Mouse (Mus musculus) right cerebral cortex, postnatal 25 days (tissue): ENCODE data around the gene Tmem11.
"Not testable (repeated sequence)": the region's sequence is repeated elsewhere in the genome, so short reads cannot be mapped to it uniquely, and the experiment has no call there.

Experiments used
- DNase-seq: peaks from one replicate; pipeline ENCODE4 v3.0.0; 2022

The Tmem11 gene

GRCm38 (mm10) chr11:60878675-60879294, at the start of gene Tmem11:
Gene Tmem11, minus strand, starts transcription at chr11:60879272.
- DNase-seq = peak; percentile 97

- DNase-seq = peak; percentile 84
Measured at GRCm38 (mm10) chr11:60927264-60927663, 48.2 kb upstream of the Tmem11 start.

GRCm38 (mm10) chr11:60924981-60925380, 45.9 kb upstream of the Tmem11 start:
- DNase-seq = no peak

GRCm38 (mm10) chr11:60924498-60924897, 45.4 kb upstream of the Tmem11 start:
- DNase-seq = no peak

GRCm38 (mm10) chr11:60922964-60923363, 43.9 kb upstream of the Tmem11 start:
- no peak for DNase-seq

GRCm38 (mm10) chr11:60922195-60922594, 43.1 kb upstream of the Tmem11 start:
- DNase-seq = no peak

GRCm38 (mm10) chr11:60920021-60920420, 40.9 kb upstream of the Tmem11 start:
- DNase-seq = no peak

- DNase-seq = no peak
Measured at GRCm38 (mm10) chr11:60915201-60915600, 36.1 kb upstream of the Tmem11 start.

GRCm38 (mm10) chr11:60914491-60914890, 35.4 kb upstream of the Tmem11 start, which contains the start of gene Natd1:
Gene Natd1, minus strand, starts transcription at chr11:60914750.
- no peak for DNase-seq

GRCm38 (mm10) chr11:60913301-60914196, 34.5 kb upstream of the Tmem11 start:
- peak; percentile 91 for DNase-seq

- no peak for DNase-seq
Measured at GRCm38 (mm10) chr11:60912525-60912973, 33.5 kb upstream of the Tmem11 start.

GRCm38 (mm10) chr11:60909626-60910025, 30.6 kb upstream of the Tmem11 start:
- no peak for DNase-seq

- DNase-seq = no peak
Measured at GRCm38 (mm10) chr11:60908073-60908472, 29.0 kb upstream of the Tmem11 start.

- no peak for DNase-seq
Measured at GRCm38 (mm10) chr11:60906449-60906848, 27.4 kb upstream of the Tmem11 start.

- no peak for DNase-seq
Measured at GRCm38 (mm10) chr11:60905407-60906120, 26.5 kb upstream of the Tmem11 start.

- no peak for DNase-seq
Measured at GRCm38 (mm10) chr11:60903661-60904061, 24.6 kb upstream of the Tmem11 start.

- DNase-seq = no peak
Measured at GRCm38 (mm10) chr11:60902486-60902885, 23.4 kb upstream of the Tmem11 start.

GRCm38 (mm10) chr11:60902001-60902400, 22.9 kb upstream of the Tmem11 start:
- DNase-seq = no peak

GRCm38 (mm10) chr11:60895915-60896314, 16.8 kb upstream of the Tmem11 start:
- DNase-seq = no peak

- no peak for DNase-seq
Measured at GRCm38 (mm10) chr11:60890744-60891143, 11.7 kb upstream of the Tmem11 start.

GRCm38 (mm10) chr11:60890286-60890685, 11.2 kb upstream of the Tmem11 start:
- DNase-seq = no peak

GRCm38 (mm10) chr11:60889861-60890260, 10.8 kb upstream of the Tmem11 start:
- DNase-seq = no peak

- DNase-seq = not testable (repeated sequence)
Measured at GRCm38 (mm10) chr11:60886986-60887385, 7.9 kb upstream of the Tmem11 start.
